Mouse (Mus musculus): ENCODE data around the gene Adam1b. TPM values are rescaled to one million over a fixed set of nuclear protein-coding genes. Genes with fewer than 3 reads are reported as not detected.
"Not testable (repeated sequence)": the region's sequence is repeated elsewhere in the genome, so short reads cannot be mapped to it uniquely, and the experiment has no call there.

Adam1b gene
- polyA plus RNA-seq, 1 experiment from 2014 or later = 0.11 TPM

GRCm38 (mm10) chr5:121535116-121535515 lies 31.9 kb upstream of the Adam1b start:
- Histone ChIP-seq H3K4me3 (no peak overlapping the region), H3K36me3 (peaks cover 60% of the 10 kb centered on the region), H3K27me3 (no peaks in the 10 kb centered on the region), H3K27ac (no peak overlapping the region), H3K4me1 (replicated peaks) (peaks cover 4% of the 10 kb centered on the region), H3K9ac (no peak overlapping the region), H3K4me2 (no peak overlapping the region), H3K9me3 (replicated peaks) (no peaks in the 10 kb centered on the region)
- WGBS = 87% methylated on average over 3 of the region's 3 CpGs
- ATAC-seq (replicated peaks; ENCODE audit: insufficient number of reproducible peaks, insufficient read depth, low FRiP score, low read depth) = no peak

GRCm38 (mm10) chr5:121534521-121534920 lies 31.3 kb upstream of the Adam1b start:
- 95% methylated on average over 5 of the region's 5 CpGs for WGBS
- Histone ChIP-seq H3K27ac (no peak overlapping the region), H3K4me1 (replicated peaks) (peaks cover 4% of the 10 kb centered on the region), H3K4me3 (no peak overlapping the region), H3K27me3 (no peaks in the 10 kb centered on the region), H3K9ac (no peak overlapping the region), H3K4me2 (no peak overlapping the region), H3K36me3 (peaks cover 66% of the 10 kb centered on the region), H3K9me3 (replicated peaks) (no peaks in the 10 kb centered on the region)
- no peak for ATAC-seq (replicated peaks; ENCODE audit: insufficient number of reproducible peaks, insufficient read depth, low FRiP score, low read depth)

GRCm38 (mm10) chr5:121526961-121527360 lies 23.7 kb upstream of the Adam1b start:
- no peak overlapping the region for H3K4me3 ChIP-seq
- no peaks in the 10 kb centered on the region for H3K9me3 ChIP-seq (replicated peaks)
- H3K4me2 ChIP-seq = no peak overlapping the region
- 0 out of 2 replicates have a peak, but pooled peaks cover 3% of the 10 kb centered on the region for H3K4me1 ChIP-seq (replicated peaks)
- H3K36me3 ChIP-seq = peaks cover 71% of the 10 kb centered on the region
- no peak for ATAC-seq (replicated peaks; ENCODE audit: insufficient number of reproducible peaks, insufficient read depth, low FRiP score, low read depth)
- peak overlapping the region; percentile 22; the same call in 1 of the 2 replicates for H3K27ac ChIP-seq
- no peaks in the 10 kb centered on the region for H3K27me3 ChIP-seq
- WGBS = 53% methylated on average over 8 of the region's 8 CpGs
- no peak overlapping the region for H3K9ac ChIP-seq

- no peak overlapping the region for H3K4me2 ChIP-seq
- no peak for ATAC-seq (replicated peaks; ENCODE audit: insufficient number of reproducible peaks, insufficient read depth, low FRiP score, low read depth)
- no peak overlapping the region for H3K4me3 ChIP-seq
- H3K27ac ChIP-seq = no peak overlapping the region
- no peaks in the 10 kb centered on the region for H3K27me3 ChIP-seq
- H3K4me1 ChIP-seq (replicated peaks) = 0 out of 2 replicates have a peak, but pooled peaks cover 3% of the 10 kb centered on the region
- no peaks in the 10 kb centered on the region for H3K9me3 ChIP-seq (replicated peaks)
- H3K9ac ChIP-seq = no peak overlapping the region
- H3K36me3 ChIP-seq = peaks cover 68% of the 10 kb centered on the region
- WGBS = 77% methylated on average over 7 of the region's 7 CpGs
Measured at GRCm38 (mm10) chr5:121526526-121526925, 23.3 kb upstream of the Adam1b start.

GRCm38 (mm10) chr5:121525774-121526450 lies 22.7 kb upstream of the Adam1b start:
- ATAC-seq (replicated peaks; ENCODE audit: insufficient number of reproducible peaks, insufficient read depth, low FRiP score, low read depth) = 0 out of 2 replicates have a peak, but pooled peaks have one; percentile 43

GRCm38 (mm10) chr5:121519758-121520157 lies 16.5 kb upstream of the Adam1b start:
- 92% methylated on average over 10 of the region's 17 CpGs for WGBS
- not testable (repeated sequence) for H3K27ac ChIP-seq; H3K4me3 ChIP-seq; H3K4me1 ChIP-seq (replicated peaks); H3K4me2 ChIP-seq; ATAC-seq (replicated peaks; ENCODE audit: insufficient number of reproducible peaks, insufficient read depth, low FRiP score, low read depth); H3K9ac ChIP-seq; H3K9me3 ChIP-seq (replicated peaks); H3K27me3 ChIP-seq
- H3K36me3 ChIP-seq = peaks cover 19% of the 10 kb centered on the region

More at GRCm38 (mm10) chr5:121525774-121526450, 22.7 kb upstream of the Adam1b start:
- Histone ChIP-seq H3K36me3 (peaks cover 65% of the 10 kb centered on the region), H3K4me1 (replicated peaks) (0 out of 2 replicates have a peak, but pooled peaks cover 3% of the 10 kb centered on the region), H3K27me3 (no peaks in the 10 kb centered on the region), H3K27ac (no peak overlapping the region), H3K4me2 (no peak overlapping the region), H3K9me3 (replicated peaks) (no peaks in the 10 kb centered on the region), H3K4me3 (no peak overlapping the region), H3K9ac (no peak overlapping the region)
- 67% methylated on average over 14 of the region's 14 CpGs for WGBS

GRCm38 (mm10) chr5:121518983-121519382 lies 15.7 kb upstream of the Adam1b start:
- 84% methylated on average over 9 of the region's 9 CpGs for WGBS
- H3K9ac ChIP-seq = no peak overlapping the region
- peaks cover 11% of the 10 kb centered on the region for H3K36me3 ChIP-seq

GRCm38 (mm10) chr5:121510009-121510408 lies 6.8 kb upstream of the Adam1b start:
- Histone ChIP-seq H3K27me3 (no peaks in the 10 kb centered on the region), H3K4me1 (replicated peaks) (no peaks in the 10 kb centered on the region), H3K36me3 (no peaks in the 10 kb centered on the region), H3K4me2 (no peak overlapping the region), H3K4me3 (no peak overlapping the region), H3K9me3 (replicated peaks) (no peaks in the 10 kb centered on the region), H3K9ac (no peak overlapping the region), H3K27ac (no peak overlapping the region)
- ATAC-seq (replicated peaks; ENCODE audit: insufficient number of reproducible peaks, insufficient read depth, low FRiP score, low read depth) = no peak
- WGBS = 82% methylated on average over 7 of the region's 7 CpGs

More at GRCm38 (mm10) chr5:121518983-121519382, 15.7 kb upstream of the Adam1b start:
- no peaks in the 10 kb centered on the region for H3K9me3 ChIP-seq (replicated peaks)
- no peak overlapping the region for H3K4me3 ChIP-seq
- ATAC-seq (replicated peaks; ENCODE audit: insufficient number of reproducible peaks, insufficient read depth, low FRiP score, low read depth) = no peak
- no peak overlapping the region for H3K27ac ChIP-seq
- H3K4me1 ChIP-seq (replicated peaks) = no peaks in the 10 kb centered on the region
- H3K27me3 ChIP-seq = no peaks in the 10 kb centered on the region
- H3K4me2 ChIP-seq = no peak overlapping the region

- Histone ChIP-seq H3K4me3 (no peak overlapping the region), H3K36me3 (no peaks in the 10 kb centered on the region), H3K9ac (no peak overlapping the region), H3K9me3 (replicated peaks) (no peaks in the 10 kb centered on the region), H3K27me3 (no peaks in the 10 kb centered on the region), H3K27ac (no peak overlapping the region), H3K4me1 (replicated peaks) (no peaks in the 10 kb centered on the region), H3K4me2 (no peak overlapping the region)
- ATAC-seq (replicated peaks; ENCODE audit: insufficient number of reproducible peaks, insufficient read depth, low FRiP score, low read depth) = no peak
- WGBS = 95% methylated on average over 1 of the region's 1 CpGs
Measured at GRCm38 (mm10) chr5:121506846-121507245, 3.6 kb upstream of the Adam1b start.

- 58% methylated on average over 11 of the region's 17 CpGs for WGBS
- H3K27ac ChIP-seq; H3K27me3 ChIP-seq; H3K9ac ChIP-seq; H3K4me2 ChIP-seq; H3K4me3 ChIP-seq; ATAC-seq (replicated peaks; ENCODE audit: insufficient number of reproducible peaks, insufficient read depth, low FRiP score, low read depth); H3K4me1 ChIP-seq (replicated peaks); H3K36me3 ChIP-seq; H3K9me3 ChIP-seq (replicated peaks): not testable (repeated sequence)
Measured at GRCm38 (mm10) chr5:121501424-121501996, 1.7 kb downstream of the Adam1b start.

- 65% methylated on average over 7 of the region's 7 CpGs for WGBS
- ATAC-seq (replicated peaks; ENCODE audit: insufficient number of reproducible peaks, insufficient read depth, low FRiP score, low read depth) = no peak
- no peaks in the 10 kb centered on the region for H3K36me3 ChIP-seq
Measured at GRCm38 (mm10) chr5:121500719-121501118, 2.5 kb downstream of the Adam1b start.

GRCm38 (mm10) chr5:121493305-121493704 lies 9.9 kb downstream of the Adam1b start:
- H3K9ac ChIP-seq = no peak overlapping the region
- H3K4me1 ChIP-seq (replicated peaks) = no peaks in the 10 kb centered on the region
- H3K27me3 ChIP-seq = no peaks in the 10 kb centered on the region
- whole genome bisulfite sequencing = 64% methylated on average over 8 of the region's 8 CpGs
- no peaks in the 10 kb centered on the region for H3K36me3 ChIP-seq
- no peaks in the 10 kb centered on the region for H3K9me3 ChIP-seq (replicated peaks)
- no peak overlapping the region for H3K4me3 ChIP-seq
- no peak overlapping the region for H3K27ac ChIP-seq
- no peak overlapping the region for H3K4me2 ChIP-seq
- ATAC-seq (replicated peaks; ENCODE audit: insufficient number of reproducible peaks, insufficient read depth, low FRiP score, low read depth) = no peak

More at GRCm38 (mm10) chr5:121500719-121501118, 2.5 kb downstream of the Adam1b start:
- H3K9ac ChIP-seq = no peak overlapping the region
- no peak overlapping the region for H3K4me3 ChIP-seq
- H3K4me2 ChIP-seq = no peak overlapping the region
- no peaks in the 10 kb centered on the region for H3K27me3 ChIP-seq
- no peaks in the 10 kb centered on the region for H3K4me1 ChIP-seq (replicated peaks)
- H3K9me3 ChIP-seq (replicated peaks) = no peaks in the 10 kb centered on the region
- no peak overlapping the region for H3K27ac ChIP-seq
